ENCODE assay signal across 28 mouse cellular contexts in genomic region chr9:101691336-101691735, GRCm38 (mm10).
DNase-seq lines count a peak whose midpoint lies in the region; ATAC-seq lines count a peak whose summit lies in the region.
"Had no signal": no experiment of that assay in that cellular context is flagged by ENCODE, and none has a peak within 500 bp of the region (broad histone marks: within the 10 kb centered on the region; RNA-seq: fewer than 3 reads in every experiment).

No protein-coding gene starts in this region.

- no peak for DNase-seq in forebrain, embryonic 10.5 days (ENCODE audit: extremely low spot score, low spot score)
- no peak for DNase-seq in hindbrain, embryonic 14.5 days (ENCODE audit: low spot score)
- DNase-seq in gastrocnemius, postnatal 36 days: no peak
- DNase-seq: adrenal gland, postnatal 14 days; cerebellum, adult 11-12 months; gastrocnemius, postnatal 14 days; heart, adult 18-20 months; heart, postnatal 4 days; kidney, adult 18-20 months; kidney, postnatal 25 days; liver, embryonic 13.5 days; lung, adult 18-20 months; lung, postnatal 4 days; right cerebral cortex, adult 18-20 months; spleen, adult 18-20 months; thymus, postnatal 14 days had no signal

- H3K9ac ChIP-seq in forebrain, embryonic 16.5 days (replicated peaks; ENCODE audit: low read depth, low read length): no peak overlapping the region
- no peak overlapping the region for H3K9ac ChIP-seq in hindbrain, embryonic 14.5 days
- H3K9ac ChIP-seq in hindbrain, embryonic 12.5 days: no peak overlapping the region
- H3K9ac ChIP-seq in hindbrain, embryonic 15.5 days: no peak overlapping the region
- H3K9ac ChIP-seq in midbrain, embryonic 15.5 days: no peak overlapping the region; the same call in 1 of the 2 replicates
- H3K9ac ChIP-seq: heart, embryonic 12.5 days; kidney, embryonic 15.5 days; limb, embryonic 15.5 days; liver, embryonic 13.5 days had no signal

- no peak overlapping the region for H3K4me3 ChIP-seq in forebrain, embryonic 16.5 days (replicated peaks; ENCODE audit: low read length)
- H3K4me3 ChIP-seq in forebrain, embryonic 10.5 days: no peak overlapping the region
- no peak overlapping the region for H3K4me3 ChIP-seq in hindbrain, embryonic 14.5 days (replicated peaks; ENCODE audit: low read length)
- H3K4me3 ChIP-seq in hindbrain, embryonic 12.5 days: no peak overlapping the region
- no peak overlapping the region for H3K4me3 ChIP-seq in hindbrain, embryonic 15.5 days
- H3K4me3 ChIP-seq in midbrain, embryonic 15.5 days: no peak overlapping the region
- H3K4me3 ChIP-seq: erythroblast, embryonic 14.5 days; heart, embryonic 12.5 days; kidney, embryonic 15.5 days; limb, embryonic 10.5 days; limb, embryonic 15.5 days; liver, embryonic 13.5 days; megakaryocyte, embryonic 14.5 days had no signal

- H3K4me2 ChIP-seq in forebrain, embryonic 16.5 days (ENCODE audit: low read length): no peak overlapping the region; the same call in 1 of the 2 replicates
- peak overlapping the region; percentile 48 for H3K4me2 ChIP-seq in hindbrain, embryonic 14.5 days (replicated peaks)
- no peak overlapping the region for H3K4me2 ChIP-seq in hindbrain, embryonic 12.5 days (replicated peaks)
- H3K4me2 ChIP-seq in hindbrain, embryonic 15.5 days: peak overlapping the region; percentile 59
- 0 out of 2 replicates have a peak overlapping the region, but pooled peaks have one; percentile 53 for H3K4me2 ChIP-seq in midbrain, embryonic 15.5 days
- H3K4me2 ChIP-seq: heart, embryonic 12.5 days; kidney, embryonic 15.5 days; limb, embryonic 15.5 days; liver, embryonic 13.5 days had no signal

- intact Hi-C loops in gastrocnemius, postnatal 36 days (cut with DNase I): loop anchor here (5.0 kb wide), 1 partner anchor 661 kb away; the partner anchor contains the start of gene Ephb1

- no peaks in the 10 kb centered on the region for H3K9me3 ChIP-seq in forebrain, embryonic 16.5 days (ENCODE audit: control insufficient read depth, low read length)
- no peaks in the 10 kb centered on the region for H3K9me3 ChIP-seq in forebrain, embryonic 10.5 days
- H3K9me3 ChIP-seq in hindbrain, embryonic 14.5 days (ENCODE audit: control insufficient read depth, low read length): no peaks in the 10 kb centered on the region
- H3K9me3 ChIP-seq in hindbrain, embryonic 12.5 days (replicated peaks): 0 out of 2 replicates have a peak, but pooled peaks cover 3% of the 10 kb centered on the region
- H3K9me3 ChIP-seq in hindbrain, embryonic 15.5 days: no peaks in the 10 kb centered on the region
- no peaks in the 10 kb centered on the region for H3K9me3 ChIP-seq in midbrain, embryonic 15.5 days
- H3K9me3 ChIP-seq: heart, embryonic 12.5 days; kidney, embryonic 15.5 days; limb, embryonic 10.5 days; limb, embryonic 15.5 days; liver, embryonic 13.5 days had no signal

- H3K27ac ChIP-seq in forebrain, embryonic 16.5 days (ENCODE audit: low read length): peak overlapping the region; percentile 41
- H3K27ac ChIP-seq in forebrain, embryonic 10.5 days: no peak overlapping the region
- H3K27ac ChIP-seq in hindbrain, embryonic 14.5 days: peak overlapping the region; percentile 3
- no peak overlapping the region for H3K27ac ChIP-seq in hindbrain, embryonic 12.5 days
- H3K27ac ChIP-seq in hindbrain, embryonic 15.5 days (replicated peaks): peak overlapping the region; percentile 82
- peak overlapping the region; percentile 87 for H3K27ac ChIP-seq in midbrain, embryonic 15.5 days
- H3K27ac ChIP-seq: kidney, embryonic 15.5 days; limb, embryonic 10.5 days; limb, embryonic 15.5 days; liver, embryonic 13.5 days had no signal

- 63% methylated on average over 6 of the region's 6 CpGs for WGBS in forebrain, embryonic 16.5 days
- WGBS in forebrain, embryonic 10.5 days: 91% methylated on average over 6 of the region's 6 CpGs
- 63% methylated on average over 6 of the region's 6 CpGs for WGBS in hindbrain, embryonic 14.5 days
- 81% methylated on average over 6 of the region's 6 CpGs for whole genome bisulfite sequencing in hindbrain, embryonic 12.5 days
- WGBS in hindbrain, embryonic 15.5 days: 76% methylated on average over 6 of the region's 6 CpGs
- WGBS in midbrain, embryonic 15.5 days: 47% methylated on average over 6 of the region's 6 CpGs

- no peak for ATAC-seq in forebrain, embryonic 16.5 days
- ATAC-seq in hindbrain, embryonic 14.5 days (ENCODE audit: low FRiP score): no peak
- ATAC-seq in hindbrain, embryonic 12.5 days (ENCODE audit: low FRiP score): no peak
- ATAC-seq in hindbrain, embryonic 15.5 days (ENCODE audit: low FRiP score, low read depth): no peak
- no peak for ATAC-seq in midbrain, embryonic 15.5 days (replicated peaks)
- ATAC-seq: CD4-positive, CD25-positive, alpha-beta regulatory T cell, adult 4 months; lung, postnatal 0 days had no signal

- no peaks in the 10 kb centered on the region for H3K36me3 ChIP-seq in forebrain, embryonic 16.5 days (ENCODE audit: control insufficient read depth, insufficient read depth)
- no peaks in the 10 kb centered on the region for H3K36me3 ChIP-seq in forebrain, embryonic 10.5 days (replicated peaks)
- H3K36me3 ChIP-seq in hindbrain, embryonic 14.5 days (replicated peaks; ENCODE audit: control insufficient read depth, insufficient read depth): no peaks in the 10 kb centered on the region
- H3K36me3 ChIP-seq in hindbrain, embryonic 12.5 days: no peaks in the 10 kb centered on the region
- H3K36me3 ChIP-seq in hindbrain, embryonic 15.5 days: no peaks in the 10 kb centered on the region
- no peaks in the 10 kb centered on the region for H3K36me3 ChIP-seq in midbrain, embryonic 15.5 days (replicated peaks)
- H3K36me3 ChIP-seq: heart, embryonic 12.5 days; kidney, embryonic 15.5 days; limb, embryonic 10.5 days; limb, embryonic 15.5 days; liver, embryonic 13.5 days had no signal

- peaks cover 16% of the 10 kb centered on the region for H3K4me1 ChIP-seq in forebrain, embryonic 16.5 days (replicated peaks; ENCODE audit: control insufficient read depth, insufficient read depth, low read length)
- H3K4me1 ChIP-seq in forebrain, embryonic 10.5 days: peaks cover 4% of the 10 kb centered on the region
- H3K4me1 ChIP-seq in hindbrain, embryonic 14.5 days (replicated peaks; ENCODE audit: control insufficient read depth, insufficient read depth, low read length): peaks cover 17% of the 10 kb centered on the region
- peaks cover 10% of the 10 kb centered on the region for H3K4me1 ChIP-seq in hindbrain, embryonic 12.5 days
- H3K4me1 ChIP-seq in hindbrain, embryonic 15.5 days (replicated peaks): peaks cover 15% of the 10 kb centered on the region
- peaks cover 19% of the 10 kb centered on the region for H3K4me1 ChIP-seq in midbrain, embryonic 15.5 days
- H3K4me1 ChIP-seq: heart, embryonic 12.5 days; limb, embryonic 15.5 days; liver, embryonic 13.5 days had no signal

- no peaks in the 10 kb centered on the region for H3K27me3 ChIP-seq in forebrain, embryonic 16.5 days (replicated peaks; ENCODE audit: control insufficient read depth, insufficient read depth, low read length)
- peaks cover 21% of the 10 kb centered on the region for H3K27me3 ChIP-seq in forebrain, embryonic 10.5 days (ENCODE audit: poor library complexity, severe bottlenecking)
- no peaks in the 10 kb centered on the region for H3K27me3 ChIP-seq in hindbrain, embryonic 14.5 days (ENCODE audit: control insufficient read depth, insufficient read depth, low read length)
- H3K27me3 ChIP-seq in hindbrain, embryonic 12.5 days: no peaks in the 10 kb centered on the region
- H3K27me3 ChIP-seq in hindbrain, embryonic 15.5 days: no peaks in the 10 kb centered on the region
- H3K27me3 ChIP-seq in midbrain, embryonic 15.5 days (replicated peaks): no peaks in the 10 kb centered on the region
- H3K27me3 ChIP-seq: liver, embryonic 13.5 days had no signal

Comparison
In these comparisons a context has a peak if more than half of its experiments do, and no peak if none do; other contexts are left out.
1. H3K27ac ChIP-seq: peak in forebrain, embryonic 16.5 days (single experiment), hindbrain, embryonic 14.5 days (single experiment), hindbrain, embryonic 15.5 days (single experiment) and midbrain, embryonic 15.5 days (single experiment); none in forebrain, embryonic 10.5 days (single experiment) and hindbrain, embryonic 12.5 days (single experiment).
2. H3K4me2 ChIP-seq: peak in hindbrain, embryonic 14.5 days (single experiment), hindbrain, embryonic 15.5 days (single experiment) and midbrain, embryonic 15.5 days (single experiment); none in forebrain, embryonic 16.5 days (single experiment) and hindbrain, embryonic 12.5 days (single experiment).